Mouse (Mus musculus): ENCODE measurements around the gene Ccng1.

DNA sequence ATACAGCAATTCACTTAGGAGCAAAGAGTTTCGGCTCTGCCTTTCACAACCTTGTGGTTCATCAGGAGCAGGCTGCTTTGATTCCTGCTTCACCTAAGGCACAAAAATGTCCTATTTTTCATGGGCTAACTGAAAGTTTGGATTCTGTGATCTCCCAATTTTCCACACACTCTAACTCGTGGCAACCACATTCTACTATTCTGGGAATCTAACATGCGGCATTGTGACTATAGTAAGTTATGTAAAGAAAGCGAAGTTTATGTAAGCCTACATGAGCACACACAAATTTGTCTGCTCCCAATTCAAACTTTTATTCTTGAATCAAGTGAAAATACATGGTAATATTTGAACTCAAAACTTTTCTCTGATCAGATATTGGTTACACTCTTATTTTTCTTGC is 9.6 kb upstream of the Ccng1 start:
- TF ChIP-seq CTCF (IDR thresholded peaks at IDR 0.05; ENCODE audit: borderline replicate concordance, insufficient read depth, low read length) (no peak), POLR2A (IDR thresholded peaks at IDR 0.05; ENCODE audit: low read depth, low read length) (no peak)

Data from embryonic fibroblast, embryonic 13.5 days (primary cell).